Mouse (Mus musculus) CH12.LX (cell line): ENCODE measurements around the gene 1600002K03Rik.

Experiments
- CTCF ChIP-seq, 2 experiments: IDR thresholded peaks in 1 of 2; conservative IDR thresholded peaks in 1 of 2; 2 replicates each; pipeline ENCODE4 v1.5.1; 2011 to 2012; ENCODE audit warnings: low read depth in 2 of 2, low read length in 2 of 2, improper control_type of control experiment in 1 of 2, inconsistent platforms in 1 of 2, mild to moderate bottlenecking in 1 of 2, moderate library complexity in 1 of 2
- GABPA ChIP-seq: IDR thresholded peaks from 2 replicates; pipeline ENCODE4 v1.6.1; 2012; ENCODE audit warnings: low read depth, low read length, improper control_type of control experiment, inconsistent platforms; ENCODE audit not compliant: insufficient replicate concordance
- MAFK ChIP-seq: IDR thresholded peaks from 2 replicates; pipeline ENCODE4 v1.6.1; 2011; ENCODE audit warnings: low read length, improper control_type of control experiment; ENCODE audit not compliant: insufficient replicate concordance
- POLR2A ChIP-seq: IDR thresholded peaks from 2 replicates; pipeline ENCODE4 v1.6.1; 2011; ENCODE audit warnings: low read depth, mild to moderate bottlenecking, improper control_type of control experiment, low read length
- USF1 ChIP-seq: IDR thresholded peaks from 2 replicates; pipeline ENCODE4 v1.6.1; 2014; ENCODE audit warnings: low read depth, mild to moderate bottlenecking, inconsistent platforms, low read length, improper control_type of control experiment

DNA sequence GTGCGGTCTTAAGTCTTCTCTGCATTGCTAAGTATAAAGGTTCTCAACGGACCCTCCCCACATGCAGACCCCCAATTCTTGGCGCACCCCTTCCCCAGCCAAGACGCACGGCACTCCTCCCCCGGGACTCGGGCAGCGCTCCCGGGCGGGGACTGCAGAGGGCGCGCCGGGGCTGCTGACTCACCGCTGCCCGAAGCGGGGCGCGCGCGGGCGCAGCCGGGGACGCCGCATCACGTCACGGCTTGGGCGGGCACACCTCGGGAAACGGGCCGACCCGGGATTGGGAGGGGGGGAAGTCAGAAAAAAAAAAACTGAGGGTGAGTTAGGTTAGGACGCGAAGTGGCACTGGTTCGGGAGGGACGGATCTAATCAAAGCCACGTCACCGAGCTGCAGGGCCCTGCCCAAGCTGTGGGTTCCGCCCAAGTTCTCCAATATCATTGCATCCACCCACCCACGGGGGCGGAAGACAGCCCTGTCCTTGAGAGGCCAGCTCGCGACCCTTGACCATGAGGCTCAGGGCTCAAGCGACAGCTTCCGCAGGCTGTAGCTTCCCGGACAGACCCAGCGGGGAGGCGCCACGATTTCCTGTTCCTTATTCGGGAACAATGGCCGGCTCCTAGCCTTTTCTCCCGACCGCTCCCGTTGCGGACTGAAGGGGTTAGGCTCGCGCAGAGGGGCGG, 24.0 kb upstream of the 1600002K03Rik start:
- TF ChIP-seq GABPA, result no peak
- TF ChIP-seq POLR2A, result no peak
- TF ChIP-seq CTCF (conservative IDR thresholded peaks at IDR 0.05 in 1 of 2, IDR thresholded peaks at IDR 0.05 in 1 of 2; ENCODE audit: low read depth in 2 of 2, low read length in 2 of 2), result peak in 1 of 2 experiments; percentile 99; a peak in 2 of 4 replicates
- TF ChIP-seq USF1, result no peak
- TF ChIP-seq MAFK, result peak; percentile 26; the same call in 1 of the 2 replicates
